Mouse (Mus musculus): ENCODE measurements around the gene Nol10.

DNA sequence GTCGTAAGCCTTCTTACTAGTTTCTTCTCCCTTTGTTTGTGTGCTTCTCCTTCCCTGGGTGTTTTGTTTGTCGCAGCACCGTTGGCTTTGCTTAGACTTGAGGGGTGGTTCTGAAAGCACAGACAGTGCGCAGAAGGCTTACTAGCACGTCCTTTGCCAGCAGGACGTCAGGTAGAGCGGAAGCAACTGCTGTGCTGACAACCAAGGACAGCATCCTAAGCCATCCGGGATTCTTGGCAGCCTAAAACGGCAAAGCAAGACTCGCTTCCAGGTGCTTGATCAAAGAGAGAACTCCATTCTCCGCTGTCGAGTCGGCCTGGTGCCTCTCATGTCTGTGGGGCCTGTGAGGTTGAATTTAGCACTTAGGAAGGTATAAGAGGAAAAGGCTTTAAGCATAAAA, 44.9 kb downstream of the Nol10 start:
- TF ChIP-seq SRF (IDR thresholded peaks at IDR 0.05; ENCODE audit: control insufficient read depth, insufficient read length, low read depth) = no peak
- no peak for TF ChIP-seq USF1 (IDR thresholded peaks at IDR 0.05; ENCODE audit: low read depth)
- TF ChIP-seq MYOD1 (IDR thresholded peaks at IDR 0.05; ENCODE audit: control insufficient read depth in 1 of 3, insufficient read length in 2 of 3, low read depth in 2 of 3) = no peak
- TF ChIP-seq POLR2A (IDR thresholded peaks at IDR 0.05; ENCODE audit: insufficient read length, low read depth) = no peak
- no peak for TF ChIP-seq MAX (IDR thresholded peaks at IDR 0.05; ENCODE audit: low read depth)
- no peak for TF ChIP-seq POLR2AphosphoS2 (IDR thresholded peaks at IDR 0.05; ENCODE audit: insufficient read length, low read depth)
